Mouse (Mus musculus) inflammation-experienced regulatory T-cells, adult 6 months (primary cell): Measurements from ENCODE around the gene Ptpra. TPM values are rescaled to one million over a fixed set of nuclear protein-coding genes. Genes with fewer than 3 reads are reported as not detected.
"Not testable (repeated sequence)": the region's sequence is repeated elsewhere in the genome, so short reads cannot be mapped to it uniquely, and the experiment has no call there.

ENCODE experiments used
- ATAC-seq: one replicate; pipeline ENCODE4 v1.8.0; 2017
- polyA plus RNA-seq, 3 experiments: library from polyadenylated mRNA; unstranded; fragments of 100-300 nt; shearing (Covaris generic); gene quantifications; one replicate each; pipeline ENCODE4 v1.2.1; 2017

The Ptpra gene
- polyA plus RNA-seq, 3 experiments from 2014 or later: 66.1 to 70.0 (median 69.6) TPM

- ATAC-seq: peak; percentile 99
Observed at GRCm38 (mm10) chr2:130563212-130564055, 113.4 kb downstream of the Ptpra start, which contains the start of gene Mrps26. Gene Mrps26, plus strand, starts transcription at chr2:130563742.

- no peak for ATAC-seq
Observed at GRCm38 (mm10) chr2:130564063-130564462, 114.0 kb downstream of the Ptpra start.

GRCm38 (mm10) chr2:130564983-130565382 lies 114.9 kb downstream of the Ptpra start:
- no peak for ATAC-seq

- ATAC-seq: no peak
Observed at GRCm38 (mm10) chr2:130568921-130569320, 118.8 kb downstream of the Ptpra start.

GRCm38 (mm10) chr2:130569926-130570325 lies 119.8 kb downstream of the Ptpra start:
- no peak for ATAC-seq

- ATAC-seq: no peak
Observed at GRCm38 (mm10) chr2:130574960-130575359, 124.9 kb downstream of the Ptpra start.

- ATAC-seq: no peak
Observed at GRCm38 (mm10) chr2:130575873-130576272, 125.8 kb downstream of the Ptpra start, which contains the start of gene Oxt. Gene Oxt, plus strand, starts transcription at chr2:130576173.

- ATAC-seq: not testable (repeated sequence)
Observed at GRCm38 (mm10) chr2:130576564-130576963, 126.5 kb downstream of the Ptpra start.

- no peak for ATAC-seq
Observed at GRCm38 (mm10) chr2:130577021-130577420, 126.9 kb downstream of the Ptpra start.

GRCm38 (mm10) chr2:130577632-130578031 lies 127.6 kb downstream of the Ptpra start:
- ATAC-seq: peak; percentile 42

GRCm38 (mm10) chr2:130578148-130578547 lies 128.1 kb downstream of the Ptpra start:
- ATAC-seq: peak; percentile 60

GRCm38 (mm10) chr2:130579791-130580190 lies 129.7 kb downstream of the Ptpra start:
- no peak for ATAC-seq

GRCm38 (mm10) chr2:130581201-130581600 lies 131.1 kb downstream of the Ptpra start:
- no peak for ATAC-seq

- no peak for ATAC-seq
Observed at GRCm38 (mm10) chr2:130582552-130582951, 132.5 kb downstream of the Ptpra start, which contains the start of gene Avp. Gene Avp, minus strand, starts transcription at chr2:130582554.

GRCm38 (mm10) chr2:130583902-130584560 lies 134.0 kb downstream of the Ptpra start:
- no peak for ATAC-seq

- ATAC-seq: no peak
Observed at GRCm38 (mm10) chr2:130586016-130586415, 135.9 kb downstream of the Ptpra start.

- ATAC-seq: no peak
Observed at GRCm38 (mm10) chr2:130588373-130588772, 138.3 kb downstream of the Ptpra start.

- no peak for ATAC-seq
Observed at GRCm38 (mm10) chr2:130589157-130589556, 139.1 kb downstream of the Ptpra start.

- ATAC-seq: no peak
Observed at GRCm38 (mm10) chr2:130589761-130590160, 139.7 kb downstream of the Ptpra start.

- ATAC-seq: no peak
Observed at GRCm38 (mm10) chr2:130591016-130591415, 140.9 kb downstream of the Ptpra start.

- ATAC-seq: no peak
Observed at GRCm38 (mm10) chr2:130595596-130595995, 145.5 kb downstream of the Ptpra start.

- no peak for ATAC-seq
Observed at GRCm38 (mm10) chr2:130597601-130598010, 147.5 kb downstream of the Ptpra start.

- ATAC-seq: no peak
Observed at GRCm38 (mm10) chr2:130598399-130598798, 148.3 kb downstream of the Ptpra start.

- no peak for ATAC-seq
Observed at GRCm38 (mm10) chr2:130602195-130602594, 152.1 kb downstream of the Ptpra start.
